Mouse (Mus musculus): Measurements from ENCODE around the gene Slc20a1. TPM values are rescaled to one million over a fixed set of nuclear protein-coding genes. Genes with fewer than 3 reads are reported as not detected.
A peak's percentile ranks its signal among the peaks of the same experiment; 100 is the strongest.

Gene Slc20a1
- polyA plus RNA-seq, 1 experiment from 2014 or later: 57.2 TPM

GRCm38 (mm10) chr2:129197197-129197596 is 1.4 kb upstream of the Slc20a1 start:
- Histone ChIP-seq H3K9me3 (replicated peaks) (no peaks in the 10 kb centered on the region), H3K36me3 (ENCODE audit: poor library complexity, severe bottlenecking) (peaks cover 16% of the 10 kb centered on the region), H3K4me2 (peak overlapping the region; percentile 89), H3K9ac (no peak overlapping the region), H3K27ac (no peak overlapping the region), H3K27me3 (no peaks in the 10 kb centered on the region), H3K4me3 (peak overlapping the region; percentile 84; the same call in 1 of the 2 replicates), H3K4me1 (peaks cover 38% of the 10 kb centered on the region)
- 77% methylated on average over 5 of the region's 5 CpGs for WGBS
- ATAC-seq: no peak

GRCm38 (mm10) chr2:129197843-129198435 is 625 bp upstream of the Slc20a1 start:
- H3K4me1 ChIP-seq: peaks cover 38% of the 10 kb centered on the region
- no peaks in the 10 kb centered on the region for H3K9me3 ChIP-seq (replicated peaks)
- no peaks in the 10 kb centered on the region for H3K27me3 ChIP-seq
- H3K4me2 ChIP-seq: peak overlapping the region; percentile 89
- H3K4me3 ChIP-seq: peak overlapping the region; percentile 84
- WGBS: 3% methylated on average over 32 of the region's 32 CpGs
- no peak for ATAC-seq
- H3K27ac ChIP-seq: no peak overlapping the region; the same call in 1 of the 2 replicates
- peaks cover 23% of the 10 kb centered on the region for H3K36me3 ChIP-seq (ENCODE audit: poor library complexity, severe bottlenecking)
- H3K9ac ChIP-seq: peak overlapping the region; percentile 94

- H3K4me3 ChIP-seq: peak overlapping the region; percentile 84
- 15% methylated on average over 27 of the region's 31 CpGs for WGBS
- peaks cover 38% of the 10 kb centered on the region for H3K4me1 ChIP-seq
- peak overlapping the region; percentile 94 for H3K9ac ChIP-seq
- H3K4me2 ChIP-seq: peak overlapping the region; percentile 89
- H3K27ac ChIP-seq: peak overlapping the region; percentile 89
- peak; percentile 8 for ATAC-seq
- H3K36me3 ChIP-seq (ENCODE audit: poor library complexity, severe bottlenecking): peaks cover 39% of the 10 kb centered on the region
- no peaks in the 10 kb centered on the region for H3K9me3 ChIP-seq (replicated peaks)
- no peaks in the 10 kb centered on the region for H3K27me3 ChIP-seq
These were observed 943 bp downstream of the Slc20a1 start for GRCm38 (mm10) chr2:129199328-129200085.

GRCm38 (mm10) chr2:129205000-129205399 is 6.4 kb downstream of the Slc20a1 start:
- Histone ChIP-seq H3K9me3 (replicated peaks) (no peaks in the 10 kb centered on the region), H3K27ac (no peak overlapping the region), H3K9ac (no peak overlapping the region), H3K27me3 (no peaks in the 10 kb centered on the region), H3K4me3 (no peak overlapping the region), H3K36me3 (ENCODE audit: poor library complexity, severe bottlenecking) (peaks cover 94% of the 10 kb centered on the region), H3K4me2 (no peak overlapping the region), H3K4me1 (peaks cover 21% of the 10 kb centered on the region)
- ATAC-seq: no peak
- WGBS: 79% methylated on average over 6 of the region's 6 CpGs

GRCm38 (mm10) chr2:129206824-129207223 is 8.3 kb downstream of the Slc20a1 start:
- no peak overlapping the region for H3K9ac ChIP-seq
- H3K36me3 ChIP-seq (ENCODE audit: poor library complexity, severe bottlenecking): peaks cover 100% of the 10 kb centered on the region
- no peaks in the 10 kb centered on the region for H3K9me3 ChIP-seq (replicated peaks)
- 92% methylated on average over 8 of the region's 8 CpGs for WGBS
- ATAC-seq: no peak
- no peak overlapping the region for H3K27ac ChIP-seq
- H3K4me1 ChIP-seq: peaks cover 3% of the 10 kb centered on the region
- no peak overlapping the region for H3K4me2 ChIP-seq
- H3K4me3 ChIP-seq: no peak overlapping the region
- no peaks in the 10 kb centered on the region for H3K27me3 ChIP-seq

GRCm38 (mm10) chr2:129208181-129208746 is 9.7 kb downstream of the Slc20a1 start:
- Histone ChIP-seq H3K27ac (no peak overlapping the region), H3K4me2 (no peak overlapping the region), H3K36me3 (ENCODE audit: poor library complexity, severe bottlenecking) (peaks cover 93% of the 10 kb centered on the region), H3K4me1 (no peaks in the 10 kb centered on the region), H3K9ac (no peak overlapping the region), H3K4me3 (no peak overlapping the region), H3K27me3 (no peaks in the 10 kb centered on the region), H3K9me3 (replicated peaks) (no peaks in the 10 kb centered on the region)
- ATAC-seq: no peak
- 93% methylated on average over 8 of the region's 8 CpGs for WGBS

- Histone ChIP-seq H3K4me2 (no peak overlapping the region), H3K9ac (no peak overlapping the region), H3K9me3 (replicated peaks) (no peaks in the 10 kb centered on the region), H3K27me3 (no peaks in the 10 kb centered on the region), H3K36me3 (ENCODE audit: poor library complexity, severe bottlenecking) (peaks cover 74% of the 10 kb centered on the region), H3K4me3 (no peak overlapping the region), H3K4me1 (no peaks in the 10 kb centered on the region), H3K27ac (no peak overlapping the region)
- 94% methylated on average over 8 of the region's 8 CpGs for WGBS
- ATAC-seq: no peak
These were observed 11.7 kb downstream of the Slc20a1 start for GRCm38 (mm10) chr2:129210089-129210749.

GRCm38 (mm10) chr2:129211255-129211654 is 12.7 kb downstream of the Slc20a1 start:
- peaks cover 63% of the 10 kb centered on the region for H3K36me3 ChIP-seq (ENCODE audit: poor library complexity, severe bottlenecking)
- 73% methylated on average over 4 of the region's 4 CpGs for WGBS
- no peak overlapping the region for H3K27ac ChIP-seq

GRCm38 (mm10) chr2:129211957-129212356 is 13.4 kb downstream of the Slc20a1 start:
- Histone ChIP-seq H3K9ac (no peak overlapping the region), H3K36me3 (ENCODE audit: poor library complexity, severe bottlenecking) (peaks cover 56% of the 10 kb centered on the region), H3K27ac (no peak overlapping the region), H3K4me3 (no peak overlapping the region), H3K27me3 (no peaks in the 10 kb centered on the region), H3K9me3 (replicated peaks) (no peaks in the 10 kb centered on the region), H3K4me2 (no peak overlapping the region), H3K4me1 (no peaks in the 10 kb centered on the region)
- WGBS: 84% methylated on average over 2 of the region's 2 CpGs
- ATAC-seq: no peak

More at GRCm38 (mm10) chr2:129211255-129211654, 12.7 kb downstream of the Slc20a1 start:
- no peak for ATAC-seq
- no peaks in the 10 kb centered on the region for H3K27me3 ChIP-seq
- no peak overlapping the region for H3K4me2 ChIP-seq
- no peak overlapping the region for H3K4me3 ChIP-seq
- no peak overlapping the region for H3K9ac ChIP-seq
- H3K9me3 ChIP-seq (replicated peaks): no peaks in the 10 kb centered on the region
- no peaks in the 10 kb centered on the region for H3K4me1 ChIP-seq

- Histone ChIP-seq H3K4me3 (no peak overlapping the region), H3K4me2 (no peak overlapping the region), H3K27me3 (no peaks in the 10 kb centered on the region), H3K9ac (no peak overlapping the region), H3K36me3 (ENCODE audit: poor library complexity, severe bottlenecking) (peaks cover 50% of the 10 kb centered on the region), H3K9me3 (replicated peaks) (no peaks in the 10 kb centered on the region), H3K4me1 (no peaks in the 10 kb centered on the region), H3K27ac (no peak overlapping the region)
- no peak for ATAC-seq
- 95% methylated on average over 7 of the region's 7 CpGs for WGBS
These were observed 14.0 kb downstream of the Slc20a1 start for GRCm38 (mm10) chr2:129212566-129212965.

- H3K27ac ChIP-seq: no peak overlapping the region
- 86% methylated on average over 5 of the region's 5 CpGs for WGBS
These were observed 16.2 kb downstream of the Slc20a1 start for GRCm38 (mm10) chr2:129214774-129215173.

More at GRCm38 (mm10) chr2:129214774-129215173, 16.2 kb downstream of the Slc20a1 start:
- Histone ChIP-seq H3K9me3 (replicated peaks) (no peaks in the 10 kb centered on the region), H3K4me2 (no peak overlapping the region), H3K4me1 (no peaks in the 10 kb centered on the region; the same call in 1 of the 2 replicates), H3K4me3 (no peak overlapping the region), H3K36me3 (ENCODE audit: poor library complexity, severe bottlenecking) (peaks cover 28% of the 10 kb centered on the region), H3K9ac (no peak overlapping the region), H3K27me3 (no peaks in the 10 kb centered on the region)
- no peak for ATAC-seq
